Mouse (Mus musculus): ENCODE measurements at regions not wholly inside any gene's neighbourhood (a gene's known extent, or its start where the extent isn't known, plus 50 kb on each side); places are given as distances from the start of the nearest gene placed in this dataset.

GRCm38 (mm10) chr4:67378632-67379031, 551.2 kb downstream of the Tlr4 start:
- no peak for DNase-seq (ENCODE audit: low spot score in 2 of 2)

DNA sequence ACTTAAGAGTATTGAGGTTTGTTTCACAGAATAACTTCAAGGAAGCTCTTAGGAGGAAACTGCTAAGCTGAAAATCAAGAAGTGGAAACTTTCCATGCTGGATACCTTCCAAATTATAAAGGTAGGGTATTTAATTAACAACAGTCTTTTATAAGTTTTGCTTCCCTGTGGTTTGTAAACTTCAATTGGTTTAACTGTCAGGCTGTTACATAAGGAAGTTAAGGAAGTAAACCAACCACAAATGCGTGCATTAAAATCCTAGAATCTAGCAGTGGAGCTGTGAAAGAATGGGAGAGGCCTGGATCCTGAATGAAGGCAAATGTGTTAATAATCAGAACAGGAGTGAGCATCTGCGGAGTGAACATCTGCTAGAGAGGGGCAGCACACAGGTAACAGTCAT, 560.5 kb downstream of the Tlr4 start:
- no peak for DNase-seq (ENCODE audit: low spot score in 2 of 2)

GRCm38 (mm10) chr4:67402977-67403376, 575.6 kb downstream of the Tlr4 start:
- no peak for DNase-seq (ENCODE audit: low spot score in 2 of 2)

DNA sequence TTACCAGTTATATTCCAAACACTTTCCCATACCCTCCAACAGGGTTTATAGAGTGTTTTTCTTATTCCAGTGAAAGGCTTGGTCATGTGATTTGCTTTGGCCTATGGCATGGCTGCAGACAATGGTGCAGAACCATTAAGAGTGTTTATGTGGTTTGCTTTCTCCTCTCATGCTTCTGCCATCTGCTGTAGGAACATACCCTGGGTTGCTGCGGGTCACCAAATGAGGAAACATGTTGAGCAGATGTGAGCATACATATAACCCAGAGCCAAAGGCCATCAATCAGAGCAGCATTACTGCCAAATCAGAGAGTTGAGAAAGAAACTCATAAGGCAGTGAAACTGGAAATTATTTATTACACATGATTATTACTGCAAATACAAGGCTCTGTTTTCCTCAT, 596.7 kb downstream of the Tlr4 start:
- DNase-seq (ENCODE audit: low spot score in 2 of 2): no peak

GRCm38 (mm10) chr4:67425712-67426111, 598.3 kb downstream of the Tlr4 start:
- DNase-seq (ENCODE audit: low spot score in 2 of 2): no peak

DNA sequence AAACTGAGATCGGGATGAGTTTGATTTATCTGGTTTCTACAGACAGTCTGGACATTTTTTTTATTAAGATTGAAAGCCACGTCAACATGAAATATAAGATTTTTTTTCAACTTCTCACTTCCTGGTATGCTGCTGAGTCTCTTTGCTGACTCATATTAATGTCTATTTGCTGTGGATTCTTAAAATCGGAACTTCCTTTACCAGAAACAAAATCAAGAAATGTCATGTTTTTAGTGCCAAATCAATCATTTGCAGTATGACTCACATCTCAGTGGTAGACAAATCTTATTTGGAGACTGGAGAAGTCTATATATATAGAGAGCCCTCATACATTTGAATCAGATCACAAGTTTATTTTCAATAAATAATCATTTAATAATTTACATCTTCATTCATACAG, 620.5 kb downstream of the Tlr4 start:
- DNase-seq (ENCODE audit: low spot score in 2 of 2): no peak

DNA sequence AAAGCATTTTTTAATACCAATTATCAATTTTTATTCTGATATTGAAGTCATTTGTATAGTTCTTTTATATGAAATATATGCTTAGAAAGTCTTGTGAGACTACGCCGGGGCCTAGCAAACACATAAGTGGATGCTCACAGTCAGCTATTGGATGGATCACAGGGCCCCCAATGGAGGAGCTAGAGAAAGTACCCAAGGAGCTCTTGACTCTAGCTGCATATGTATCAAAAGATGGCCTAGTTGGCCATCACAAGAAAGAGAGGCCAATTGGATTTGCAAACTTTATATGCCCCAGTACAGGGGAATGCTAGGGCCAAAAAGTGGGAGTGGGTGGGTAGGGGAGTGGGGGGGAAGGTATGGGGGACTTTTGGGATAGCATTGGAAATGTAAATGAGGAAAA, 632.5 kb downstream of the Tlr4 start:
- peak; percentile 43 to 76 for DNase-seq (ENCODE audit: low spot score in 2 of 2)

GRCm38 (mm10) chr4:67473034-67473433, 645.6 kb downstream of the Tlr4 start:
- DNase-seq (ENCODE audit: low spot score in 2 of 2): no peak

DNA sequence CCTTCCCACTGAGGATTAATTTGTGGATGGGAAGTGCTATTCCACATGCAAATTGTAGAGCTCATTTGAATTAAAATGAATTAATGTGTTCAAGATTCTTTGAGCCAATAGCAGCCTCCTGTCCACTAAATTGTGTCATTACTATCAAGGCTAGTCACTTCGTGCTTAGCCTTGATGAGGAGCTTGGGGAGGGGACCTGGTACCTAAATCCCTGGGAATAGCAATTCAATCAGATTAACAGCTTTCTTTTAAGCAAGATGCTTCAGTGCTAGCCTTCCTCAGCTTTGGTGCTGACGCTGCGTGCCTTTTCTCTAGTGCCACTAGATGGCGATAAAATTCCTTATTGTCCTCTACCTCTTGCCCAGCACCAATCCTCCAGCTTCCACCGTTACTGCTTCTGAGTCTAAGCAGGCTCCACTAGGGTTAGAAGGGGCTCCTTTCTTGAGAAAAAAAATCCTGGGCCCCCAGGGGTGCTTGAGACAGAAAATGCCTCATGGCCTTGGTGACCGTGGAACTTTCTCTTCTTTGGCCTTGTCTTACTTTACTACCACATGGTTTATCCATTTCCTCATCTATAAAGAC, 650.0 kb downstream of the Tlr4 start:
- DNase-seq (ENCODE audit: low spot score in 2 of 2): peak in 1 of 2 experiments; percentile 6

DNA sequence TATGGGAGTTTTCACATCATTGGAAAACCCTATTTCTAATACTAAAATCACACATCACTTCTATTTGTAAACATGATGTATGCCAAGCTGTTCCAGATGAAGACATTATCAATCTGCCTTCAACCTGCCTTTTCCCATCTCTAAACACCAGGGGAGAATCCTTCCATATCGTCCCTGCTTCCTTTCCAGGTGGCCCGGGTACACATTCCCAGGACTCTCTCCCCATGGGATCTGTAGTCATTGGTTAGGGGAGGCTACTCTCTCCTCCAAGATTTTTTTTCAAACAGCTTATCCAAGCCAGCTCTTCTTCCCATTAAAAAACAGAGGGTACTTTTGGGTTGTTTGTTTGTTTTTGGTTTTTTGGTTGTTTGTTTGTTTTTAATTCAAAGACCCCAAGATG, 650.7 kb downstream of the Tlr4 start:
- no peak for DNase-seq (ENCODE audit: low spot score in 2 of 2)

GRCm38 (mm10) chr4:67522235-67522634, 694.9 kb downstream of the Tlr4 start:
- DNase-seq (ENCODE audit: low spot score in 2 of 2): no peak

- no peak for DNase-seq (ENCODE audit: low spot score in 2 of 2)
Observed at GRCm38 (mm10) chr4:67523158-67523557, 695.8 kb downstream of the Tlr4 start.

DNA sequence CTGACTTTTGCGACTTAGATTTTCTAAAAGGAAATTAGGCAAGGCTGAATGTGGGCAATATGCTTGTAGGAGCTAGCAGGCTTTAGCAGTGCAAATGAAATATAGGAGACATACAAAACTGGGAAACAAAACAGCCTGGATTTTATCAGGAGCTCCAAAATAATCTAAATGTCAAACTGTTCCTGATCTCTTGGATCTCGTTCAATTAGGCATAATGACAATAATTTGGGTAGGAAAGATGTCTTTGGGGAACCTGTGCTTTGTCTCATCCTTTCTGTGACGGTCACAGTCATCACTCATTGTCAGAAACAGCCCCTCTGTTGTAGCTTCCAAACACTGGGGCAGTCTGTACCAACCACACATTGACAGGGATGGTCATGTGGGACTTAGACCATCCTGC, 702.2 kb downstream of the Tlr4 start:
- no peak for DNase-seq (ENCODE audit: low spot score in 2 of 2)

DNA sequence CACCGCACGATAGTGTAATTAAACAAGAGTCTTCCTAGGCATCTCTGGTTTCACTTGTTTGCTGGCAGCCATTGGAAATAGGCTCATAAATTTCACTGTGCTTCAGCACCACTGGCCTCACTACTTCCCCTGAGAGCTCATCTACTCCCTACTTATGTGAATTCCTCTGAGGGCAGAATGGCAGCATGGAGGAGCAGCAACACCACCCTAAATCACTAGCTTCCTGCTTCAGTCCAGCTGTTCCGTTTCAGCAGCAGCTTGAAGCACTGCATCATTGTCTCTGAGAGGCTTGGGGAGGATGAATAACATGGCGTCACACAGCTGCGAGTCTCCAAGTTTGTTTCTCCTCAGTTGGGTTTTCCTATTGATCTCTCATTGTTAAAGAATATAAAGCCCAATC, 712.1 kb downstream of the Tlr4 start:
- DNase-seq (ENCODE audit: low spot score in 2 of 2): no peak

DNA sequence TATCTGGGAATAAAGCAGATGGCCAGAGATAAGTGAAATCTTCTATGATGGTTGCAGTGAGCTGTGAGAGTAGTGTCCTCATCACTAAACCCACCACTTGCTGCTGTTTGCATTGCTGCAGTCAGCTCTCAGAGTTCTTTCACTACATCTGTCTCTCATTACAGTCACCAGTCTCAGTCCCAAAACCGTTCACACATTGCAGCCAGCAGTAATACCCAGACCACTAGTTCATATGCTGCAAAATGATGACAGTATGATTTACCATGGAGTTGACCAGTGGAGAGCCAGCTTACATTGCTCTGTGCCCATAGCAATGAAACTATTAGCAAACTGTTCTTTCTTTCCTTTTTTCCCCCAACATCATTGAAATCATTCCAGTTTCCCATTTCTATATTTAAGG, 718.6 kb downstream of the Tlr4 start:
- DNase-seq (ENCODE audit: low spot score in 2 of 2): no peak

- DNase-seq (ENCODE audit: low spot score in 2 of 2): no peak
Observed at GRCm38 (mm10) chr4:67547957-67548356, 720.6 kb downstream of the Tlr4 start.

- DNase-seq (ENCODE audit: low spot score in 2 of 2): no peak
Observed at GRCm38 (mm10) chr4:67553511-67553910, 726.1 kb downstream of the Tlr4 start.

GRCm38 (mm10) chr4:67574816-67575215, 747.4 kb downstream of the Tlr4 start:
- DNase-seq (ENCODE audit: low spot score in 2 of 2): no peak

GRCm38 (mm10) chr4:67589501-67589900, 762.1 kb downstream of the Tlr4 start:
- DNase-seq (ENCODE audit: low spot score in 2 of 2): no peak

GRCm38 (mm10) chr4:67589976-67590727, 762.8 kb downstream of the Tlr4 start:
- no peak for DNase-seq (ENCODE audit: low spot score in 2 of 2)

GRCm38 (mm10) chr4:67607166-67607565, 779.8 kb downstream of the Tlr4 start:
- DNase-seq (ENCODE audit: low spot score in 2 of 2): no peak

DNA sequence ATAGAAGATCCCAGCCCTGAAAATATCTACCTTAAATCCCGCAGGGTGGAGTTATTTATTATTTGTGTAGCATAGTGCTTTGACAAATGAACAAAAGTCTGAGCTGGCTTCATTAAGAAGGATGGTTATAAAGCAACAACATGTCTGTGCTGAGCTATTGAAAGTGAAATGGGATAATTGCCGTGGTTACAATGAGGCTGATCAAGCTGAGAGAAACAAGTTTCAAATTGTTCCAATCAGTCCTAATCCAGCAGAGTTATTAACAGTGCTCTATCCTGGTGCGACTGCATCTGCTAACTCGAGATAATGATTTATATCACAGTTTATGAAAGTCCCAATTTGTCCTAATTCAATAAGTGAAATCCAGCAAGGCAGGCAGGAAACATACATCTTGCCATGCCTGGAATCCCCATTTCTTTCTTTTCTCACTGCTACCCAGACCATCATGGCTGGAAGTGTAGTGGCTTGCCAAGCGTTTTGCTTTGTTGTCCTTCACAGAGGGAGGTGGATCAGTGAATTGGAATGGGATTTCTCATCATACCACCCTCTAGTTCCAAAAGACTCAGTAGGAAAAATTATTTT, 787.2 kb downstream of the Tlr4 start:
- DNase-seq (ENCODE audit: low spot score in 2 of 2): no peak

- DNase-seq (ENCODE audit: low spot score in 2 of 2): no peak
Observed at GRCm38 (mm10) chr4:67626641-67627040, 799.3 kb downstream of the Tlr4 start.
